12 mouse cellular contexts compared by ENCODE assay signal in the genomic region with DNA sequence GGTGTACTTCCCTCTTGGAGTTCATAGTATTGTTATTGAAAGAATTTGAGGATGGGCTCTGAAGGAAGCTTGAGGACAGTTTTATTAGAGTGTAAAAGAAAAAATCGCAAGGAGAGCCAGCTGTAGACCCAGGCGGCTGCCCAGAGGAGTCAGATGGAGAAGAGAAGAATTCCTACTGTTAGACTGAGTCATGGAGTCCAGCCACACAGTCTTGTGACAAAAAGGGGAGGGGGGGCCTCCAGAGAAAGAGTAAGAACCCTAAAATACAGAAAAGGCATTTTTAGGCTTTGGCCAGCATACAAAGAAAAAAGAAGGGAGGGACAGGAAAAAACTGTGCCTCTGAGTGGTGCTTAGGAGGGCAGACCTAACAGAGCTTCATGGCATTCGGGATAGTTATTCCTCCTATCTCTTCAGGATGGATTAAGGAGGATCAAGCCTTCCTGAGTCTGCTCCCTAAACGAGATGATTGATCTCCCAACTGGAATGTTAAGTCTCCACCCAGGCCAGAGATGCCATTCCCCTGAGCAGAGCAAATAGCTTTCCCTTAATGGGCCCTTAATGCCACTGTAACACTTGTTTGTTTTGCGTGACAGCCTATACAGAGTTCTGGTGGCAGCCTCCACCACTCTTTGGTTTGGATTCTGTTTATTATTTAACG. TPM values are rescaled to one million over a fixed set of nuclear protein-coding genes. Genes with fewer than 3 reads are reported as not detected.
DNase-seq lines count a peak whose midpoint lies in the region; ATAC-seq and TF ChIP-seq lines count a peak whose summit lies in the region.
"Had no signal": no experiment of that assay in that cellular context is flagged by ENCODE, and none has a peak within 500 bp of the region (broad histone marks: within the 10 kb centered on the region; RNA-seq: fewer than 3 reads in every experiment).

No protein-coding gene starts in this region.

- no peaks in the 10 kb centered on the region for H3K27me3 ChIP-seq in heart, embryonic 16.5 days (ENCODE audit: control insufficient read depth, insufficient read depth, low read length)
- H3K27me3 ChIP-seq in Patski = no peaks in the 10 kb centered on the region
- H3K27me3 ChIP-seq in kidney, adult 2 months (replicated peaks; ENCODE audit: control insufficient read depth, insufficient read depth, low read length) = no peaks in the 10 kb centered on the region
- H3K27me3 ChIP-seq: CH12.LX; embryonic facial prominence, embryonic 15.5 days had no signal

- no peak overlapping the region for H3K4me3 ChIP-seq in heart, embryonic 16.5 days (ENCODE audit: low read length)
- no peak overlapping the region for H3K4me3 ChIP-seq in kidney, adult 2 months (ENCODE audit: insufficient read depth, low read depth, low read length)
- H3K4me3 ChIP-seq: embryonic facial prominence, embryonic 15.5 days had no signal

- in situ Hi-C loops in Patski (cut with MboI; ENCODE audit: low pct_unique_long_range_greater_than_20kb) = no loop called here

- no peaks in the 10 kb centered on the region for H3K36me3 ChIP-seq in heart, embryonic 16.5 days (ENCODE audit: control insufficient read depth, insufficient read depth)
- no peaks in the 10 kb centered on the region for H3K36me3 ChIP-seq in kidney, adult 2 months (ENCODE audit: control insufficient read depth, insufficient read depth, low read length)
- H3K36me3 ChIP-seq: embryonic facial prominence, embryonic 15.5 days had no signal

- no peak overlapping the region for H3K9ac ChIP-seq in heart, embryonic 16.5 days (ENCODE audit: low read length)
- H3K9ac ChIP-seq: embryonic facial prominence, embryonic 15.5 days; hindbrain, embryonic 14.5 days had no signal

- TF ChIP-seq POLR2A in kidney, adult 2 months (IDR thresholded peaks at IDR 0.05; ENCODE audit: low read depth, low read length) = no peak

- intact Hi-C loops in heart, postnatal 25 days (cut with DNase I) = no loop called here

- peak; percentile 60; the same call in 1 of the 2 replicates for ATAC-seq in heart, embryonic 16.5 days (replicated peaks; ENCODE audit: extremely low read depth, insufficient read depth, low FRiP score)
- ATAC-seq in Patski = peak; percentile 85

- TF ChIP-seq CTCF in Patski (IDR thresholded peaks at IDR 0.05) = no peak
- TF ChIP-seq CTCF in kidney, adult 2 months (conservative IDR thresholded peaks at IDR 0.05; ENCODE audit: insufficient read depth, insufficient read length, low read depth, low read length) = no peak

- H3K4me1 ChIP-seq in heart, embryonic 16.5 days (ENCODE audit: control insufficient read depth, insufficient read depth, low read length) = peaks cover 12% of the 10 kb centered on the region
- H3K4me1 ChIP-seq in kidney, adult 2 months (ENCODE audit: control insufficient read depth, insufficient read depth, low read length) = peaks cover 25% of the 10 kb centered on the region

- DNase-seq in heart, postnatal 25 days (ENCODE audit: low spot score) = no peak
- peak; percentile 49 for DNase-seq in Patski (ENCODE audit: low read depth, low spot score)
- DNase-seq in kidney, adult 2 months = peak; percentile 53
- peak; percentile 35 for DNase-seq in lung, postnatal 36 days
- no peak for DNase-seq in left cerebral cortex, adult 8-10 months (ENCODE audit: low spot score in 2 of 2)
- no peak for DNase-seq in cerebellum, adult 9-11 months
- no peak for DNase-seq in cerebellum, postnatal 10 days
- DNase-seq: thymus, adult 2 months had no signal

- POLR2A ChIA-PET in Patski (lab: Charles Lee) = interaction anchor here (0.6 kb wide), 1 partner anchor 77 kb away, joined by 3 read pairs; no protein-coding TSS in a partner anchor

- 0 out of 2 replicates have a peak overlapping the region, but pooled peaks have one; percentile 10 for H3K4me2 ChIP-seq in heart, embryonic 16.5 days (ENCODE audit: low read depth, low read length)
- H3K4me2 ChIP-seq: embryonic facial prominence, embryonic 15.5 days; hindbrain, embryonic 14.5 days had no signal

- peak overlapping the region; percentile 48 for H3K27ac ChIP-seq in heart, embryonic 16.5 days (ENCODE audit: low read length)
- H3K27ac ChIP-seq in kidney, adult 2 months (ENCODE audit: insufficient read depth, low read depth, low read length) = peak overlapping the region; percentile 85
- H3K27ac ChIP-seq: embryonic facial prominence, embryonic 15.5 days; hindbrain, embryonic 14.5 days had no signal

- CTCF ChIA-PET in Patski (lab: Charles Lee) = interaction anchor here (0.8 to 1.3 kb wide), 4 partner anchors 14 to 300 kb away, joined by 3 to 4 read pairs (median 3); no protein-coding TSS in a partner anchor

- 26% methylated on average over 6 of the region's 6 CpGs for WGBS in heart, embryonic 16.5 days
- WGBS in kidney, adult 2 months = 29% methylated on average over 6 of the region's 6 CpGs

- no peaks in the 10 kb centered on the region for H3K9me3 ChIP-seq in heart, embryonic 16.5 days (replicated peaks; ENCODE audit: control insufficient read depth, low read length)
- H3K9me3 ChIP-seq: embryonic facial prominence, embryonic 15.5 days had no signal

RNA-seq across cellular contexts. Expression of gene Patj, which starts 5.5 kb away (rescaled TPM):
- polyA plus RNA-seq in heart, embryonic 16.5 days (2015; fragmentation: Nextera tagmentation; extraction: Ambion mirVana) = 7.6 and 8.9 TPM in 2 replicates
- total RNA-seq in heart, postnatal 25 days (2021) = 10 to 100 TPM; 14.8 to 15.1 TPM
- 27.7 TPM for polyA plus RNA-seq in Patski (2021)
- 24.4 and 25.3 TPM in 2 replicates for polyA plus RNA-seq in kidney, adult 2 months (2012; rRNA removed)
- total RNA-seq in left cerebral cortex, adult 8-10 months (2022) = 10 to 100 TPM; 11.8 to 20.9 (median 16.6) TPM

RNA-seq across cellular contexts. Expression of gene Tm2d1, which starts 17.9 kb away (rescaled TPM):
- polyA plus RNA-seq in heart, embryonic 16.5 days (2015; fragmentation: Nextera tagmentation; extraction: Ambion mirVana) = 94.0 and 102 TPM in 2 replicates
- 10 to 100 TPM; 42.8 to 46.3 TPM for total RNA-seq in heart, postnatal 25 days (2021)
- polyA plus RNA-seq in Patski (2021) = 55.0 TPM
- polyA plus RNA-seq in kidney, adult 2 months (2012; rRNA removed) = 24.3 and 29.7 TPM in 2 replicates
- total RNA-seq in left cerebral cortex, adult 8-10 months (2022) = 10 to 100 TPM; 39.8 to 46.7 (median 45.0) TPM

Comparison
In these comparisons a context has a peak if more than half of its experiments do, and no peak if none do; other contexts are left out.
1. DNase-seq: peak in Patski (single experiment), kidney, adult 2 months (single experiment) and lung, postnatal 36 days (single experiment); none in heart, postnatal 25 days (single experiment), left cerebral cortex, adult 8-10 months (0 of 2), cerebellum, adult 9-11 months (single experiment) and cerebellum, postnatal 10 days (0 of 2).